Mouse (Mus musculus) heart, postnatal 14 days (tissue): ENCODE measurements around the gene Car5a. TPM values are rescaled to one million over a fixed set of nuclear protein-coding genes. Genes with fewer than 3 reads are reported as not detected.

Experiments
- DNase-seq, 2 experiments: peaks; one replicate each; pipeline ENCODE4 v3.0.0; 2021 to 2022
- intact Hi-C: fragments of 180-260 bp; cut with DNase I; formaldehyde crosslinking; loops from one replicate; pipeline ENCODE4 v1.15.1; 2025
- long read RNA-seq, 2 experiments: library from polyadenylated mRNA; stranded (forward); transcript quantifications; one replicate each; pipeline ENCODE4 v2.0.0; 2021
- total RNA-seq, 2 experiments: library from RNA; stranded (reverse); gene quantifications; 2 replicates each; pipeline ENCODE4 v1.2.3; 2021

Gene Car5a
- not detected for total RNA-seq
- long read RNA-seq, experiment 1 = 0 reads
- long read RNA-seq, experiment 2, partial matches to known transcripts = 0 of 1 reads
- long read RNA-seq, experiment 2, other reads (novel, unspliced or antisense) = 1 of 1 reads

GRCm38 (mm10) chr8:121944831-121945230 is at the start of gene Car5a:
Gene Car5a (minus strand): TSS chr8:121944904.
- no peak for DNase-seq

GRCm38 (mm10) chr8:121992911-121993310 is 48.2 kb upstream of the Car5a start:
- intact Hi-C loops = no loop called here
- DNase-seq = no peak

More at GRCm38 (mm10) chr8:121944831-121945230, at the start of gene Car5a:
- intact Hi-C loops = no loop called here

- intact Hi-C loops = no loop called here
- no peak for DNase-seq
These were observed 46.9 kb upstream of the Car5a start for GRCm38 (mm10) chr8:121991611-121992010.

GRCm38 (mm10) chr8:121990506-121991255 is 46.0 kb upstream of the Car5a start:
- intact Hi-C loops = no loop called here
- peak in 1 of 2 experiments; percentile 31 for DNase-seq

- DNase-seq = no peak
- intact Hi-C loops = no loop called here
These were observed 43.2 kb upstream of the Car5a start for GRCm38 (mm10) chr8:121987892-121988291.

- no peak for DNase-seq
- intact Hi-C loops = no loop called here
These were observed 41.0 kb upstream of the Car5a start for GRCm38 (mm10) chr8:121985673-121986072.

- no peak for DNase-seq
- intact Hi-C loops = no loop called here
These were observed 36.8 kb upstream of the Car5a start for GRCm38 (mm10) chr8:121981520-121981895.

- DNase-seq = no peak
- intact Hi-C loops = no loop called here
These were observed 36.3 kb upstream of the Car5a start for GRCm38 (mm10) chr8:121980792-121981519.

- no peak for DNase-seq
- intact Hi-C loops = loop anchor here (1.0 to 5.0 kb wide), 4 partner anchors 161 to 354 kb away; no protein-coding TSS in a partner anchor
These were observed 34.0 kb upstream of the Car5a start for GRCm38 (mm10) chr8:121978670-121979069.

- intact Hi-C loops = loop anchor here (1.0 to 5.0 kb wide), 4 partner anchors 161 to 354 kb away; no protein-coding TSS in a partner anchor
- DNase-seq = peak; percentile 37 to 63
These were observed 33.3 kb upstream of the Car5a start for GRCm38 (mm10) chr8:121977819-121978590.

GRCm38 (mm10) chr8:121973906-121974305 is 29.2 kb upstream of the Car5a start:
- DNase-seq = no peak
- intact Hi-C loops = no loop called here

GRCm38 (mm10) chr8:121971488-121972058 is 26.9 kb upstream of the Car5a start:
- intact Hi-C loops = no loop called here
- no peak for DNase-seq

GRCm38 (mm10) chr8:121970225-121970624 is 25.5 kb upstream of the Car5a start:
- DNase-seq = no peak
- intact Hi-C loops = no loop called here

- DNase-seq = no peak
- intact Hi-C loops = no loop called here
These were observed 23.8 kb upstream of the Car5a start for GRCm38 (mm10) chr8:121968542-121968941.

GRCm38 (mm10) chr8:121967977-121968376 is 23.3 kb upstream of the Car5a start:
- no peak for DNase-seq
- intact Hi-C loops = no loop called here

- intact Hi-C loops = no loop called here
- DNase-seq = no peak
These were observed 22.2 kb upstream of the Car5a start for GRCm38 (mm10) chr8:121966714-121967448.

- intact Hi-C loops = no loop called here
- DNase-seq = no peak
These were observed 21.4 kb upstream of the Car5a start for GRCm38 (mm10) chr8:121966110-121966509.

- peak in 1 of 2 experiments; percentile 38 for DNase-seq
- intact Hi-C loops = no loop called here
These were observed 20.2 kb upstream of the Car5a start for GRCm38 (mm10) chr8:121964716-121965512.

GRCm38 (mm10) chr8:121962892-121963291 is 18.2 kb upstream of the Car5a start:
- intact Hi-C loops = no loop called here
- no peak for DNase-seq
